Mouse (Mus musculus) E14TG2a.4 (cell line): ENCODE results near the gene Stx8.

ENCODE experiments used
- CTCF ChIP-seq: conservative IDR thresholded peaks from 2 replicates; pipeline ENCODE4 v1.5.1; 2014; ENCODE audit warnings: low read length
- NANOG ChIP-seq: IDR thresholded peaks from 2 replicates; pipeline ENCODE4 v1.6.1; 2014; ENCODE audit warnings: borderline replicate concordance, low read length, mixed read lengths

GRCm38 (mm10) chr11:68116157-68116556 lies 150.2 kb downstream of the Stx8 start:
- TF ChIP-seq CTCF (no peak), NANOG (no peak)
